Mouse (Mus musculus): ENCODE data around the gene Gm21188. TPM values are rescaled to one million over a fixed set of nuclear protein-coding genes. Genes with fewer than 3 reads are reported as not detected.
"Not testable (repeated sequence)": the region's sequence is repeated elsewhere in the genome, so short reads cannot be mapped to it uniquely, and the experiment has no call there.

The Gm21188 gene
- not detected in 2 replicates for polyA plus RNA-seq (2014; fragmentation: Nextera tagmentation; extraction: Ambion mirVana)

DNA sequence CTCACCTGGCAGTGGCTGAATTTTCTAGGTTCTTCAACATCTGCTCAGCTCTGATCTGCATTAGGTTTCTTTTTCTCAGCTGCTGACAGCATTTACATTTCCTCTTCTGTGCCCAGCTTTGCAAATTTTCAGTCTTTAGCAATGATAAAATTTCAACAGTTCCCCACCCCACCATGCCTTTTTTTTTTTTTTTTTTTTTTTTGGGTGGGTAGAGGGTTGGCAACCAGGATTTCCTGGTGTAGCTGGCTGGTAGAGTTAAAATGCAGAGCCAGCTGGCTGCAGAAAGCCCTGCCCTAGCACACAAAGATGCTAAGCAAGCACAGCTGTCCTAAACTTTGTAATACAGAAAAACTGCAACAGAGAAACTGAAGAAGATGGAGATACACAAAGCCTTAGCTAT is at the start of gene Gm21188:
Gene Gm21188, minus strand, starts transcription at position 110 of the 400 bp plus-strand sequence.
- not testable (repeated sequence) for H3K4me3 ChIP-seq (ENCODE audit: low read depth, low read length); H3K27ac ChIP-seq (replicated peaks; ENCODE audit: low read depth, low read length); H3K36me3 ChIP-seq (replicated peaks; ENCODE audit: control insufficient read depth, insufficient read depth, low read depth, low read length); H3K4me2 ChIP-seq (ENCODE audit: low read depth, low read length); ATAC-seq (replicated peaks; ENCODE audit: insufficient number of reproducible peaks, low FRiP score, low TSS enrichment, low read depth); H3K4me1 ChIP-seq (ENCODE audit: control insufficient read depth, insufficient read depth, low read length); DNase-seq (ENCODE audit: low spot score); H3K9ac ChIP-seq (replicated peaks; ENCODE audit: low read length); H3K9me3 ChIP-seq (replicated peaks; ENCODE audit: control insufficient read depth, low read length); H3K27me3 ChIP-seq (ENCODE audit: control insufficient read depth, insufficient read depth, low read length)

DNA sequence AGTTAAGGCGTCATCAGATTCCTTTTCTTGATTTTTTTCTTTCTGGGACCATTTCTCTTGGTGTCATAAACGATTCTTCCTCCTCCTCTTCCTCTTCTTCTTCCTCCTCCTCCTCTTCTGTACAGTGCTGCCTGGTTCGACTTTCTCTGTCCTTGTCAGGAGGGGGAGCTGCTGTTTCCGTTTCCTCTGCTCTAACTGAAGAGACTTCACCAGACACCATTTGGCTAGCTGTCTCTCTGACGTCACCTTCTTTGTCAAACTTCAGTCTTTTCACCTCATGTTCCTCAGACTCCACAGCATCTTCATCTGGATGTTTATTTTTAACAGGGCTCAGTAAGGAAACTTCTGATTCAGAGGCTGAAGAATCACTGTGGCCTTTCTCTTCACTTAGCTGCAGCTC is 47.3 kb upstream of the Gm21188 start:
- H3K4me2 ChIP-seq (ENCODE audit: low read depth, low read length); H3K9ac ChIP-seq (replicated peaks; ENCODE audit: low read length); H3K36me3 ChIP-seq (replicated peaks; ENCODE audit: control insufficient read depth, insufficient read depth, low read depth, low read length); H3K27me3 ChIP-seq (ENCODE audit: control insufficient read depth, insufficient read depth, low read length); ATAC-seq (replicated peaks; ENCODE audit: insufficient number of reproducible peaks, low FRiP score, low TSS enrichment, low read depth); H3K4me3 ChIP-seq (ENCODE audit: low read depth, low read length); DNase-seq (ENCODE audit: low spot score); H3K9me3 ChIP-seq (replicated peaks; ENCODE audit: control insufficient read depth, low read length); H3K27ac ChIP-seq (replicated peaks; ENCODE audit: low read depth, low read length); H3K4me1 ChIP-seq (ENCODE audit: control insufficient read depth, insufficient read depth, low read length): not testable (repeated sequence)
- no CpG with 5 or more reads among the region's 5 CpGs for WGBS

DNA sequence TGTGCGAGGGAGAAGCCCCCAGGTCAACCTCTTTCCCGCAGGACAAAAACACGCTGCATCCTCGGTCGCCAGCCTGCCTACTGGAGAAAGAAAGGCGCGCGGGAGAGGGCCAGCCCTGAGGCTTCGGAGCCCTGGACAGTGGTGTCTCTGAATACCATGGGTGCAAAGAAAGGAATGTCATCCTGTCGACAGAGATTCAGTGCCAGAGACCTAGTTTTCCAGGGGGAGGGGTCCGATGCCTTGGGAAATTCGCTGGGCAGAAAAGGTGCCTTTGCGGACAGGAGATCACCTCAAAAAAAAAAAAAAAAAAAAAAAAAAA is 44.9 kb upstream of the Gm21188 start:
- H3K9me3 ChIP-seq (replicated peaks; ENCODE audit: control insufficient read depth, low read length); H3K9ac ChIP-seq (replicated peaks; ENCODE audit: low read length); H3K4me2 ChIP-seq (ENCODE audit: low read depth, low read length); H3K27me3 ChIP-seq (ENCODE audit: control insufficient read depth, insufficient read depth, low read length); H3K27ac ChIP-seq (replicated peaks; ENCODE audit: low read depth, low read length); H3K4me3 ChIP-seq (ENCODE audit: low read depth, low read length); DNase-seq (ENCODE audit: low spot score); H3K4me1 ChIP-seq (ENCODE audit: control insufficient read depth, insufficient read depth, low read length); ATAC-seq (replicated peaks; ENCODE audit: insufficient number of reproducible peaks, low FRiP score, low TSS enrichment, low read depth); H3K36me3 ChIP-seq (replicated peaks; ENCODE audit: control insufficient read depth, insufficient read depth, low read depth, low read length): not testable (repeated sequence)
- WGBS = 0% methylated on average over 5 of the region's 13 CpGs

DNA sequence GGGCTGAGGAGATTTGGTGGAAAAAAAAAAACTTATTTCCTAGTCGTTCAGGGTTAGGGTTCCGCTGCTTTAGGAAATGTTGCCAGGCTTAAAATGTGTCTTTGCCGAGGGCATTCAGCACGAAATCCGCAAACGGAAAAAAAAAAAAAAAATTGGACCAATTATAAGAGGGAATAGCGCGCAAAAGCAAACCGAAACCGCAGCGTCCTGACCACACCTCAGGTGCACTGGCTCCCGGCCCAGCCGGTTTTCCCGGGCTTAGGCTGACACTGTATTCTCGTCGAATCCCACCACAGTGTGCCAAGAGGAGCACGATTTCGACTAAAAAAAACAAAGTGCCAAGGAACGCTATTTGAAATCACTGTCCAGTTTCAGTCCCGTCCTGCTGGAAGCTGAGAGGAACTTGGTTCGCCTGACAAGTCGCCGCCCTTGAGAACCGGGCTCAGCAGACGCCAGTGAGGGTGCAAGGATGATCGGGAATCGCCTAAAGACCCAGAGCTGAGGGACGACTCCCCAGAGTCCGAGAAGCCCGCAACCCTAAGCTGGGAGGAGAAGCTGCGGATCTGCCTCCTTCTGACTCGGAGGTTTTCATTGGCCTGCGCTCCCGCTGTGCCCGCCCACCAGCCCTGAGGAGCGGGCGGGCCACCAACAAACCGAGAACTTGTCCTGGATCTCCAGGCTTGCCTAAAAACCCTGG is 44.4 kb upstream of the Gm21188 start:
- not testable (repeated sequence) for H3K27me3 ChIP-seq (ENCODE audit: control insufficient read depth, insufficient read depth, low read length); H3K27ac ChIP-seq (replicated peaks; ENCODE audit: low read depth, low read length); H3K9me3 ChIP-seq (replicated peaks; ENCODE audit: control insufficient read depth, low read length); H3K36me3 ChIP-seq (replicated peaks; ENCODE audit: control insufficient read depth, insufficient read depth, low read depth, low read length); H3K4me1 ChIP-seq (ENCODE audit: control insufficient read depth, insufficient read depth, low read length); H3K9ac ChIP-seq (replicated peaks; ENCODE audit: low read length); DNase-seq (ENCODE audit: low spot score); H3K4me3 ChIP-seq (ENCODE audit: low read depth, low read length); H3K4me2 ChIP-seq (ENCODE audit: low read depth, low read length)
- WGBS = under 1% methylated on average over 24 of the region's 38 CpGs
- peak; percentile 61 for ATAC-seq (replicated peaks; ENCODE audit: insufficient number of reproducible peaks, low FRiP score, low TSS enrichment, low read depth)

DNA sequence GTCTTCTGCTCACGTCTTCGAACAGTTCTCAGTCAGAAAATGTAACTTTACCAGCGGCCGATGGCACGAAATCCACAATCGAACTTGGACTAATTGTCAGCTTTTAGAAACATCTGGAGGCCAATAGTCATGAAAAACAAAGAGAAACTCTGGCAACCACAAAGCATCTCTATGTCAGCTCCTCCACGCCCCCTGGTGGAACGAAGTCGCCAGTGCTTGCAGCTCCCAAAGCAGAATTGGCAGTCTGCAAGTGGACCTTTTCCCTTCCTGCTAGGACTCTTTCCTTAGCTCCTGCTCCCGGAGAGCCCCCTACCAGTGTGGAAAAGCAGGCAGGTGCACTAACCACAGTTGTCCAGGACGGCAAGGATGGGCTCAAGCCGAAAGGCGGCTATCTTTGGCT is 41.0 kb upstream of the Gm21188 start:
- H3K4me2 ChIP-seq (ENCODE audit: low read depth, low read length); H3K36me3 ChIP-seq (replicated peaks; ENCODE audit: control insufficient read depth, insufficient read depth, low read depth, low read length); H3K4me3 ChIP-seq (ENCODE audit: low read depth, low read length); H3K27me3 ChIP-seq (ENCODE audit: control insufficient read depth, insufficient read depth, low read length); H3K4me1 ChIP-seq (ENCODE audit: control insufficient read depth, insufficient read depth, low read length); ATAC-seq (replicated peaks; ENCODE audit: insufficient number of reproducible peaks, low FRiP score, low TSS enrichment, low read depth); H3K9me3 ChIP-seq (replicated peaks; ENCODE audit: control insufficient read depth, low read length); DNase-seq (ENCODE audit: low spot score); H3K27ac ChIP-seq (replicated peaks; ENCODE audit: low read depth, low read length); H3K9ac ChIP-seq (replicated peaks; ENCODE audit: low read length): not testable (repeated sequence)
- WGBS = no CpG with 5 or more reads among the region's 13 CpGs

DNA sequence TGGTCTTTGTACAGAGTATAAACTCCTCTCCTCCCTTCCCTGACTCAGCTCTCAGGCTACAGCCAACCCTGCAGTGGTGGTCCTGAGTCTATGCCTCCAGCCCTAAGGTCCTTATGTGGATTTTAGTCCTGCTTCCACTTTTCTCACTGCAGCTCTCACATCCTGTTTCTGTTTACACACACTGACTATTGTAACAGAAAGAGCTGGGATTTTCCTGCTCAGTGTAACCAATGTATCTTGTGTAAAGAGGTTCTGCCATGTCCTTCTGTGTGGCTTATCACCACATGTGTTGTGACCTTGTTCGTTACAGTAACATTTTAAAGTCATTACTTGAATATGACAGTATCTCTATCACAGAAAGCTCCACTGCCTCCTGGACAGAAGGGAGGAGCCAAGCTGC is 27.6 kb upstream of the Gm21188 start:
- not testable (repeated sequence) for H3K4me1 ChIP-seq (ENCODE audit: control insufficient read depth, insufficient read depth, low read length); H3K27me3 ChIP-seq (ENCODE audit: control insufficient read depth, insufficient read depth, low read length); H3K9me3 ChIP-seq (replicated peaks; ENCODE audit: control insufficient read depth, low read length); H3K4me3 ChIP-seq (ENCODE audit: low read depth, low read length); H3K4me2 ChIP-seq (ENCODE audit: low read depth, low read length); H3K27ac ChIP-seq (replicated peaks; ENCODE audit: low read depth, low read length); H3K36me3 ChIP-seq (replicated peaks; ENCODE audit: control insufficient read depth, insufficient read depth, low read depth, low read length); DNase-seq (ENCODE audit: low spot score); H3K9ac ChIP-seq (replicated peaks; ENCODE audit: low read length); ATAC-seq (replicated peaks; ENCODE audit: insufficient number of reproducible peaks, low FRiP score, low TSS enrichment, low read depth)
- WGBS = no CpG with 5 or more reads among the region's 1 CpGs

DNA sequence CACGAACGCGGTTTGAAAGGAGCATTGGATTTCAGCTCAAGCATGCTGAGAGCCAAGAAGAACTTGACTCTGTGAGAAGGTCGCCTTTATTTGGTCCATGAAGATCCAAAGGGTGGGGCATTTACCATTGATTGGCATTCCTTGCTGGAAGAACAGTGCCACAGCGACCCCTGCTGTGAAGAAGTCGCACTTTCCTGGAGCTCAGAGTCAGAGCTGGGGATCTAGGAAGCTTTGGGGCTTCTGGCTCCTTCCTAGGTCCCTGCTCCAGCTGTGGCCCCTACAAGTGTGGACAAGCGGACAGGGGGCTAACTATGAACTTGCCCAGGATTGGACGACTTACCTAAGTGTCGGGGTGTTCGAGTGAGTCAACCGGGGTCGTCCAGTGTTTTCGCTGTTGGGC is 18.9 kb upstream of the Gm21188 start:
- not testable (repeated sequence) for H3K9ac ChIP-seq (replicated peaks; ENCODE audit: low read length); DNase-seq (ENCODE audit: low spot score); H3K36me3 ChIP-seq (replicated peaks; ENCODE audit: control insufficient read depth, insufficient read depth, low read depth, low read length); H3K4me3 ChIP-seq (ENCODE audit: low read depth, low read length); H3K27me3 ChIP-seq (ENCODE audit: control insufficient read depth, insufficient read depth, low read length); H3K27ac ChIP-seq (replicated peaks; ENCODE audit: low read depth, low read length); H3K4me1 ChIP-seq (ENCODE audit: control insufficient read depth, insufficient read depth, low read length); H3K4me2 ChIP-seq (ENCODE audit: low read depth, low read length); H3K9me3 ChIP-seq (replicated peaks; ENCODE audit: control insufficient read depth, low read length); ATAC-seq (replicated peaks; ENCODE audit: insufficient number of reproducible peaks, low FRiP score, low TSS enrichment, low read depth)
- no CpG with 5 or more reads among the region's 13 CpGs for WGBS

DNA sequence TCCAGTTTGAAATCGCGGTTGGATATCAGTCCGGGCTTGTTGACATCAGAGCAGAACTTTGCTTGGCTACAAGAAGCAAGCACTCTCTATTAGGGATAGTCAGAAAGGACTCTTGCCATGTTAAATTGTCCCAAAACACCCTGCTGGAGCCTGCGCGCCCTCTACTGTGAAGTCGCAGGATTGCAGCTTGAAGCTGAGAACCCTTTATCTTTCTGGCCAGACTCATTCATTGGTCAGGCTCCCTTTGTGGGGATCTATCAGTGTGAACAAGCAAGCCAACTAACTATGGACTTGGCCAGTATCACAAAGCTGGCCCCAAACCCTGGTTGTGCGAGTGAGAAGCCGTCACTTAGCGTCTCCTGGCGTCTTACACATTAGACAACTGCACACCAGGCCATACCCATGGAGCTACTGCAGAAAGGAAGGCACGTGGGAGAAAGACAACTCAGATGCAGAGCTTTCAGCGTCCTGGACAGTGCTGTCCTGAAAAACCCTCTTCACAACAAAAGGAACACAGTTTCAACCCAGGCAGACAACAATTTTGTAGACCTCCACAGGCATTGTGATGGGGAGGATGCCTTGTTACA is 18.1 kb upstream of the Gm21188 start:
- ATAC-seq (replicated peaks; ENCODE audit: insufficient number of reproducible peaks, low FRiP score, low TSS enrichment, low read depth) = not testable (repeated sequence)
- WGBS = no CpG with 5 or more reads among the region's 12 CpGs

More for the DNA sequence above, 18.1 kb upstream of the Gm21188 start:
- not testable (repeated sequence) for H3K9me3 ChIP-seq (replicated peaks; ENCODE audit: control insufficient read depth, low read length); DNase-seq (ENCODE audit: low spot score); H3K4me1 ChIP-seq (ENCODE audit: control insufficient read depth, insufficient read depth, low read length); H3K9ac ChIP-seq (replicated peaks; ENCODE audit: low read length); H3K27ac ChIP-seq (replicated peaks; ENCODE audit: low read depth, low read length); H3K4me2 ChIP-seq (ENCODE audit: low read depth, low read length); H3K27me3 ChIP-seq (ENCODE audit: control insufficient read depth, insufficient read depth, low read length); H3K36me3 ChIP-seq (replicated peaks; ENCODE audit: control insufficient read depth, insufficient read depth, low read depth, low read length); H3K4me3 ChIP-seq (ENCODE audit: low read depth, low read length)
